Mouse (Mus musculus): ENCODE measurements at regions not wholly inside any gene's neighbourhood (a gene's known extent, or its start where the extent isn't known, plus 50 kb on each side); places are given as distances from the start of the nearest gene placed in this dataset.
"Not testable (repeated sequence)": the region's sequence is repeated elsewhere in the genome, so short reads cannot be mapped to it uniquely, and the experiment has no call there.

- no peaks in the 10 kb centered on the region for H3K36me3 ChIP-seq (ENCODE audit: control insufficient read depth, insufficient read depth, low read length)
Observed at GRCm38 (mm10) chr13:7967886-7968285, 234.8 kb upstream of the Adarb2 start.

DNA sequence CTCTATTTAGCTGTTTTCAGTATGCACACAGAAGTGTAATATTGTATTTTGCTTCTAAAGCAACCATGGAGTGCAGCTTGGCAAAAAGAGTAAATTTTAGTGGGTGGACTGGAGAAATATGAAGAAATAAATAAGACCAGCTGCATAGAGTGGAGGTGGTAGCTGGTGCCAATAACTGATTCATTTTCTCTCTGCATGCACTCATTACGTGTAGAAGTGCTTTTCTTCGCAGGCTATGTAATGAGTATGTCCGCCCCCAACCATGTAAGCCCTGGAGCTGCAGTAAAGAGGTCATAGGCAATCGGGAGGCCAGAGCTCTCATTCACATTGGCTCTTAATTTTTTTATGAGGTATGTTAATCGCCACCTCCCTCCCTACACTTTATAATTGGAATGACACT, 208.5 kb upstream of the Adarb2 start:
- Histone ChIP-seq H3K4me3 (replicated peaks; ENCODE audit: low read length) (no peak overlapping the region), H3K4me2 (replicated peaks; ENCODE audit: low read depth, low read length, severe bottlenecking) (no peak overlapping the region), H3K4me1 (ENCODE audit: control insufficient read depth, insufficient read depth, low read length) (no peaks in the 10 kb centered on the region), H3K27me3 (ENCODE audit: control insufficient read depth, insufficient read depth, low read length) (no peaks in the 10 kb centered on the region), H3K9me3 (ENCODE audit: control insufficient read depth, low read length) (no peaks in the 10 kb centered on the region), H3K27ac (replicated peaks; ENCODE audit: low read depth, low read length) (no peak overlapping the region), H3K36me3 (ENCODE audit: control insufficient read depth, insufficient read depth, low read length) (no peaks in the 10 kb centered on the region), H3K9ac (ENCODE audit: low read depth, low read length, severe bottlenecking) (no peak overlapping the region)
- 37% methylated on average over 5 of the region's 5 CpGs for WGBS
- TF ChIP-seq POLR2A (IDR thresholded peaks at IDR 0.05; ENCODE audit: borderline replicate concordance, extremely low read depth, insufficient read depth, insufficient read length), result no peak
- ATAC-seq (ENCODE audit: low FRiP score, low read depth) (peak; percentile 63; the same call in 1 of the 2 replicates), DNase-seq (ENCODE audit: low spot score) (no peak)

More at GRCm38 (mm10) chr13:7967886-7968285, 234.8 kb upstream of the Adarb2 start:
- 82% methylated on average over 1 of the region's 1 CpGs for WGBS
- H3K9ac ChIP-seq (ENCODE audit: low read depth, low read length, severe bottlenecking), result no peak overlapping the region
- H3K9me3 ChIP-seq (ENCODE audit: control insufficient read depth, low read length), result no peaks in the 10 kb centered on the region
- no peaks in the 10 kb centered on the region for H3K4me1 ChIP-seq (ENCODE audit: control insufficient read depth, insufficient read depth, low read length)
- no peak for TF ChIP-seq POLR2A (IDR thresholded peaks at IDR 0.05; ENCODE audit: borderline replicate concordance, extremely low read depth, insufficient read depth, insufficient read length)
- no peak overlapping the region for H3K4me3 ChIP-seq (replicated peaks; ENCODE audit: low read length)
- no peak overlapping the region for H3K4me2 ChIP-seq (replicated peaks; ENCODE audit: low read depth, low read length, severe bottlenecking)
- DNase-seq (ENCODE audit: low spot score) (no peak), ATAC-seq (ENCODE audit: low FRiP score, low read depth) (no peak)
- no peak overlapping the region for H3K27ac ChIP-seq (replicated peaks; ENCODE audit: low read depth, low read length)
- H3K27me3 ChIP-seq (ENCODE audit: control insufficient read depth, insufficient read depth, low read length), result no peaks in the 10 kb centered on the region

GRCm38 (mm10) chr13:8030096-8030495, 172.6 kb upstream of the Adarb2 start:
- H3K27ac ChIP-seq (replicated peaks; ENCODE audit: low read depth, low read length); H3K27me3 ChIP-seq (ENCODE audit: control insufficient read depth, insufficient read depth, low read length); ATAC-seq (ENCODE audit: low FRiP score, low read depth); DNase-seq (ENCODE audit: low spot score); H3K9me3 ChIP-seq (ENCODE audit: control insufficient read depth, low read length); H3K9ac ChIP-seq (ENCODE audit: low read depth, low read length, severe bottlenecking); H3K4me3 ChIP-seq (replicated peaks; ENCODE audit: low read length); H3K4me1 ChIP-seq (ENCODE audit: control insufficient read depth, insufficient read depth, low read length); H3K4me2 ChIP-seq (replicated peaks; ENCODE audit: low read depth, low read length, severe bottlenecking); H3K36me3 ChIP-seq (ENCODE audit: control insufficient read depth, insufficient read depth, low read length): not testable (repeated sequence)
- 63% methylated on average over 4 of the region's 4 CpGs for WGBS

- Histone ChIP-seq H3K36me3 (ENCODE audit: control insufficient read depth, insufficient read depth, low read length) (no peaks in the 10 kb centered on the region), H3K4me3 (replicated peaks; ENCODE audit: low read length) (no peak overlapping the region), H3K4me2 (replicated peaks; ENCODE audit: low read depth, low read length, severe bottlenecking) (no peak overlapping the region), H3K9me3 (ENCODE audit: control insufficient read depth, low read length) (no peaks in the 10 kb centered on the region), H3K27ac (replicated peaks; ENCODE audit: low read depth, low read length) (no peak overlapping the region), H3K9ac (ENCODE audit: low read depth, low read length, severe bottlenecking) (no peak overlapping the region), H3K4me1 (ENCODE audit: control insufficient read depth, insufficient read depth, low read length) (no peaks in the 10 kb centered on the region), H3K27me3 (ENCODE audit: control insufficient read depth, insufficient read depth, low read length) (no peaks in the 10 kb centered on the region)
- DNase-seq (ENCODE audit: low spot score), result peak; percentile 70
- peak; percentile 92 for ATAC-seq (ENCODE audit: low FRiP score, low read depth)
- no peak for TF ChIP-seq POLR2A (IDR thresholded peaks at IDR 0.05; ENCODE audit: borderline replicate concordance, extremely low read depth, insufficient read depth, insufficient read length)
- WGBS, result 45% methylated on average over 3 of the region's 3 CpGs
Observed at GRCm38 (mm10) chr13:8050930-8051495, 151.7 kb upstream of the Adarb2 start.

- DNase-seq (ENCODE audit: low spot score), result no peak
- peak; percentile 30; the same call in 1 of the 2 replicates for ATAC-seq (ENCODE audit: low FRiP score, low read depth)
- Histone ChIP-seq H3K9ac (ENCODE audit: low read depth, low read length, severe bottlenecking) (no peak overlapping the region), H3K27me3 (ENCODE audit: control insufficient read depth, insufficient read depth, low read length) (no peaks in the 10 kb centered on the region), H3K4me1 (ENCODE audit: control insufficient read depth, insufficient read depth, low read length) (no peaks in the 10 kb centered on the region), H3K4me3 (replicated peaks; ENCODE audit: low read length) (no peak overlapping the region), H3K9me3 (ENCODE audit: control insufficient read depth, low read length) (no peaks in the 10 kb centered on the region), H3K27ac (replicated peaks; ENCODE audit: low read depth, low read length) (no peak overlapping the region), H3K4me2 (replicated peaks; ENCODE audit: low read depth, low read length, severe bottlenecking) (no peak overlapping the region), H3K36me3 (ENCODE audit: control insufficient read depth, insufficient read depth, low read length) (no peaks in the 10 kb centered on the region)
- no peak for TF ChIP-seq POLR2A (IDR thresholded peaks at IDR 0.05; ENCODE audit: borderline replicate concordance, extremely low read depth, insufficient read depth, insufficient read length)
- 58% methylated on average over 4 of the region's 4 CpGs for WGBS
Observed at GRCm38 (mm10) chr13:8056122-8056818, 146.4 kb upstream of the Adarb2 start.
